Mouse (Mus musculus): ENCODE measurements around the gene Ackr1. TPM values are rescaled to one million over a fixed set of nuclear protein-coding genes. Genes with fewer than 3 reads are reported as not detected.

Gene Ackr1
- polyA plus RNA-seq (2015; fragmentation: Nextera tagmentation; extraction: Ambion mirVana): 1.7 and 2.2 TPM in 2 replicates

GRCm38 (mm10) chr1:173333312-173334253 lies at the start of gene Ackr1:
TSS of gene Ackr1 (minus strand) at chr1:173333750.

GRCm38 (mm10) chr1:173367356-173368046 lies 34.0 kb upstream of the Ackr1 start, which contains the start of gene Cadm3:
TSS of gene Cadm3 (minus strand) at chr1:173367695.

GRCm38 (mm10) chr1:173350372-173350957 lies 16.9 kb upstream of the Ackr1 start, which contains the start of gene Aim2:
TSS of gene Aim2 (plus strand) at chr1:173350879.

Other genes starting within 250 kb of the Ackr1 start
- gene Olfr1408, start 196.4 kb downstream of the Ackr1 start, polyA plus RNA-seq (2015; fragmentation: Nextera tagmentation; extraction: Ambion mirVana): not detected in 2 replicates
- not detected in 2 replicates for gene Olfr1406, start 143.1 kb downstream of the Ackr1 start, polyA plus RNA-seq (2015; fragmentation: Nextera tagmentation; extraction: Ambion mirVana)
- gene Olfr218, start 135.9 kb downstream of the Ackr1 start, polyA plus RNA-seq (2015; fragmentation: Nextera tagmentation; extraction: Ambion mirVana): not detected in 2 replicates
- gene Olfr1404, start 121.4 kb downstream of the Ackr1 start, polyA plus RNA-seq (2015; fragmentation: Nextera tagmentation; extraction: Ambion mirVana): not detected in 2 replicates
- gene Fcer1a, start 106.5 kb downstream of the Ackr1 start, polyA plus RNA-seq (2015; fragmentation: Nextera tagmentation; extraction: Ambion mirVana): 1.5 and 2.1 TPM in 2 replicates
- not detected in 2 replicates for gene Olfr418, start 67.7 kb downstream of the Ackr1 start, polyA plus RNA-seq (2015; fragmentation: Nextera tagmentation; extraction: Ambion mirVana)
- gene Mptx2, start 56.0 kb downstream of the Ackr1 start, polyA plus RNA-seq (2015; fragmentation: Nextera tagmentation; extraction: Ambion mirVana): not detected in 2 replicates
- gene Aim2, start 17.1 kb upstream of the Ackr1 start, polyA plus RNA-seq (2015; fragmentation: Nextera tagmentation; extraction: Ambion mirVana): 5.7 and 9.5 TPM in 2 replicates
- gene Cadm3, start 33.9 kb upstream of the Ackr1 start, polyA plus RNA-seq (2015; fragmentation: Nextera tagmentation; extraction: Ambion mirVana): 2.0 and 3.2 TPM in 2 replicates
- 0.14 and 0.17 TPM in 2 replicates for gene Ifi206, start 157.3 kb upstream of the Ackr1 start, polyA plus RNA-seq (2015; fragmentation: Nextera tagmentation; extraction: Ambion mirVana)
- gene Ifi214, start 202.2 kb upstream of the Ackr1 start, polyA plus RNA-seq (2015; fragmentation: Nextera tagmentation; extraction: Ambion mirVana): not detected in 2 replicates

Data from urinary bladder, postnatal 0 days (tissue).